Comparison of ENCODE assay signal across 19 mouse cellular contexts in the genomic region with DNA sequence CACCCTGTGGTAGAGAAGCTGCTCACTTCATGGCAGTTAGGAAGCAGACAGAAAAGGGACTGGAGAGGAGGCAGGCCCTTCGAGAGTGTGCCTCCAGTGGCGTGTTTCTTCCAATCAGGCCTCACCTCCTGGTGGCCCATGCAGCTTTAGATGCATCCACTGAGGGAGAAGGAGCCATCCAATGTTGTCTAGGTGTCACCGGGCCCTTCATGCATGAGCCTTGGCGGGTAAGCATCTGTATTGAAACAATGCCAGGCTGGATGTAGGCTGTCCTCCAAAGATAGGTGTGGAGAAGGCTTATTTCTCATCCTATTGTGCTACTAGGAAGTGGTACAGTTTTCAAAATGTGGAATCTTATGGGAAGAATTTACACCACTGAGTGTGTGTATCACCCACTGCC.
A peak's percentile ranks its signal among the peaks of the same experiment; 100 is the strongest.
DNase-seq lines count a peak whose midpoint lies in the region; ATAC-seq and TF ChIP-seq lines count a peak whose summit lies in the region.
"Had no signal": no experiment of that assay in that cellular context is flagged by ENCODE, and none has a peak within 500 bp of the region (broad histone marks: within the 10 kb centered on the region; RNA-seq: fewer than 3 reads in every experiment).

No protein-coding gene starts in this region.

- peak; percentile 10; the same call in 1 of the 2 replicates for TF ChIP-seq CTCF in hindbrain, postnatal 0 days (IDR thresholded peaks at IDR 0.05; ENCODE audit: low read depth)

- ATAC-seq in hindbrain, postnatal 0 days, result no peak
- no peak for ATAC-seq in hindbrain, embryonic 12.5 days (ENCODE audit: low FRiP score)
- ATAC-seq: forebrain, embryonic 14.5 days; forebrain, embryonic 16.5 days had no signal

- no peaks in the 10 kb centered on the region for H3K36me3 ChIP-seq in hindbrain, postnatal 0 days (ENCODE audit: insufficient read depth, low read length)
- no peaks in the 10 kb centered on the region for H3K36me3 ChIP-seq in hindbrain, embryonic 12.5 days
- H3K36me3 ChIP-seq: embryonic facial prominence, embryonic 13.5 days; embryonic facial prominence, embryonic 15.5 days; forebrain, embryonic 10.5 days; forebrain, embryonic 12.5 days had no signal

- H3K27ac ChIP-seq in hindbrain, postnatal 0 days, result no peak overlapping the region
- H3K27ac ChIP-seq in hindbrain, embryonic 12.5 days, result no peak overlapping the region
- H3K27ac ChIP-seq: embryonic facial prominence, embryonic 13.5 days; embryonic facial prominence, embryonic 15.5 days; forebrain, embryonic 10.5 days; forebrain, embryonic 12.5 days had no signal

- WGBS in hindbrain, postnatal 0 days, result 79% methylated on average over 4 of the region's 4 CpGs
- WGBS in hindbrain, embryonic 12.5 days, result 83% methylated on average over 4 of the region's 4 CpGs

- H3K27me3 ChIP-seq in hindbrain, postnatal 0 days (ENCODE audit: insufficient read depth, low read length), result no peaks in the 10 kb centered on the region
- H3K27me3 ChIP-seq in hindbrain, embryonic 12.5 days, result no peaks in the 10 kb centered on the region
- H3K27me3 ChIP-seq: embryonic facial prominence, embryonic 13.5 days; embryonic facial prominence, embryonic 15.5 days; forebrain, embryonic 12.5 days had no signal

- H3K4me2 ChIP-seq in hindbrain, postnatal 0 days (ENCODE audit: low read depth, low read length), result no peak overlapping the region
- H3K4me2 ChIP-seq in hindbrain, embryonic 12.5 days (replicated peaks), result no peak overlapping the region
- H3K4me2 ChIP-seq: embryonic facial prominence, embryonic 13.5 days; embryonic facial prominence, embryonic 15.5 days; forebrain, embryonic 12.5 days had no signal

- H3K9me3 ChIP-seq in hindbrain, postnatal 0 days (ENCODE audit: low read length), result no peaks in the 10 kb centered on the region
- no peaks in the 10 kb centered on the region for H3K9me3 ChIP-seq in hindbrain, embryonic 12.5 days (replicated peaks)
- H3K9me3 ChIP-seq: embryonic facial prominence, embryonic 13.5 days; embryonic facial prominence, embryonic 15.5 days; forebrain, embryonic 10.5 days; forebrain, embryonic 12.5 days had no signal

- DNase-seq in cerebellum, adult 9-10 months, result peak; percentile 60
- DNase-seq in cerebellum, postnatal 10 days, result no peak
- DNase-seq in heart, adult 11 months, result peak; percentile 66
- DNase-seq in heart, postnatal 4 days, result no peak
- no peak for DNase-seq in hindbrain, postnatal 0 days (ENCODE audit: low spot score)
- DNase-seq: adrenal gland, adult 2 months; adrenal gland, postnatal 10 days; adrenal gland, postnatal 25 days; cerebellum, adult 11 months; cerebellum, postnatal 36 days; embryo, embryonic 11 days had no signal

- no peak overlapping the region for H3K4me3 ChIP-seq in hindbrain, postnatal 0 days (ENCODE audit: low read length)
- no peak overlapping the region for H3K4me3 ChIP-seq in hindbrain, embryonic 12.5 days
- H3K4me3 ChIP-seq: embryonic facial prominence, embryonic 13.5 days; embryonic facial prominence, embryonic 15.5 days; erythroblast, embryonic 14.5 days; forebrain, embryonic 10.5 days; forebrain, embryonic 12.5 days had no signal

- peaks cover 8% of the 10 kb centered on the region; the same call in 1 of the 2 replicates for H3K4me1 ChIP-seq in hindbrain, postnatal 0 days (ENCODE audit: insufficient read depth, low read length)
- peaks cover 13% of the 10 kb centered on the region; the same call in 1 of the 2 replicates for H3K4me1 ChIP-seq in hindbrain, embryonic 12.5 days

- H3K9ac ChIP-seq in hindbrain, postnatal 0 days (replicated peaks; ENCODE audit: low read length), result no peak overlapping the region
- H3K9ac ChIP-seq in hindbrain, embryonic 12.5 days, result no peak overlapping the region
- H3K9ac ChIP-seq: embryonic facial prominence, embryonic 13.5 days; embryonic facial prominence, embryonic 15.5 days; forebrain, embryonic 12.5 days had no signal

Comparison
In these comparisons a context has a peak if more than half of its experiments do, and no peak if none do; other contexts are left out.
1. DNase-seq: peak in cerebellum, adult 9-10 months (single experiment) and heart, adult 11 months (single experiment); none in cerebellum, postnatal 10 days (0 of 2), heart, postnatal 4 days (single experiment) and hindbrain, postnatal 0 days (single experiment).